Mouse (Mus musculus): ENCODE data around the gene Gatm.

Gatm gene

GRCm38 (mm10) chr2:122610746-122611653 is at the start of gene Gatm:
Gatm (minus strand) TSS chr2:122611303.
- peak; percentile 86 to 91 for DNase-seq

- DNase-seq, result no peak
These were observed 48.7 kb upstream of the Gatm start for GRCm38 (mm10) chr2:122659825-122660224.

GRCm38 (mm10) chr2:122657707-122658524 is 46.8 kb upstream of the Gatm start:
- no peak for DNase-seq

- DNase-seq, result no peak
These were observed 45.7 kb upstream of the Gatm start for GRCm38 (mm10) chr2:122656767-122657166.

- no peak for DNase-seq
These were observed 44.9 kb upstream of the Gatm start for GRCm38 (mm10) chr2:122656052-122656451.

- DNase-seq, result no peak
These were observed 41.3 kb upstream of the Gatm start for GRCm38 (mm10) chr2:122652096-122653084.

- DNase-seq, result no peak
These were observed 27.6 kb upstream of the Gatm start for GRCm38 (mm10) chr2:122638673-122639072.

- no peak for DNase-seq
These were observed 26.9 kb upstream of the Gatm start for GRCm38 (mm10) chr2:122638029-122638428.

GRCm38 (mm10) chr2:122637526-122637997 is 26.5 kb upstream of the Gatm start:
- peak; percentile 81 to 91 for DNase-seq

- no peak for DNase-seq
These were observed 25.6 kb upstream of the Gatm start, which contains the start of gene AA467197 for GRCm38 (mm10) chr2:122636686-122637085. AA467197 (plus strand) TSS chr2:122636986.

- DNase-seq, result peak; percentile 44 to 62
These were observed 20.2 kb upstream of the Gatm start for GRCm38 (mm10) chr2:122631226-122631801.

GRCm38 (mm10) chr2:122630465-122631225 is 19.5 kb upstream of the Gatm start:
- DNase-seq, result peak; percentile 89 to 92

- no peak for DNase-seq
These were observed 18.8 kb upstream of the Gatm start for GRCm38 (mm10) chr2:122629871-122630270.

- peak; percentile 80 to 87 for DNase-seq
These were observed 17.9 kb upstream of the Gatm start for GRCm38 (mm10) chr2:122628976-122629375.

- no peak for DNase-seq
These were observed 14.8 kb upstream of the Gatm start for GRCm38 (mm10) chr2:122625930-122626329.

GRCm38 (mm10) chr2:122621337-122622110 is 10.4 kb upstream of the Gatm start:
- no peak for DNase-seq

- no peak for DNase-seq
These were observed 7.6 kb upstream of the Gatm start for GRCm38 (mm10) chr2:122618719-122619118.

GRCm38 (mm10) chr2:122617792-122618191 is 6.7 kb upstream of the Gatm start:
- DNase-seq, result no peak

- DNase-seq, result no peak
These were observed 5.1 kb upstream of the Gatm start for GRCm38 (mm10) chr2:122616237-122616636.

- DNase-seq, result no peak
These were observed 511 bp upstream of the Gatm start for GRCm38 (mm10) chr2:122611654-122611973.

Data from cerebellum, postnatal 25 days (tissue).